15 mouse cellular contexts compared by ENCODE assay signal in the genomic region with DNA sequence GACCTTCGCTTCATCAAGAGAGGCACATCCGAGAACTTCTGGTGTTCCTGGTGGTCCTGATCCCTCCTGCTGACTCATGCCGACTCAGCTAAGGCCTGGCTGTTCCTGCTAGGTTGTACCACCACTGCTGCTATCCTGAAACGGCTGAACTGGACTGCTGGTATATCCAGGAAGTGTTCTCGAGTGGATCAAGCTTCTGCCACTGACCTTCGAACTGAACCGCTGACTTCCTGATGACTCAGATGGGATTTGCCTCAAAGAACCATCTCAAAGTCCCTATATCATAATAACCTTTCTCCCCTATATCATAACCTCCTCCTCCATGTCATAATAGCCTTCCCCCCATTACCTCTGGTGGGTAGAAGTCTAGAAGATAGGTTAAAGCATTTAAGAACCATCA.
"Had no signal": no experiment of that assay in that cellular context is flagged by ENCODE, and none has a peak within 500 bp of the region (broad histone marks: within the 10 kb centered on the region; RNA-seq: fewer than 3 reads in every experiment).

No protein-coding gene starts in this region.

- H3K9me3 ChIP-seq: midbrain, embryonic 10.5 days; midbrain, embryonic 12.5 days; neural tube, embryonic 12.5 days; stomach, embryonic 15.5 days had no signal

- H3K36me3 ChIP-seq: midbrain, embryonic 10.5 days; midbrain, embryonic 12.5 days; neural tube, embryonic 12.5 days; stomach, embryonic 15.5 days had no signal

- H3K27ac ChIP-seq: midbrain, embryonic 10.5 days; midbrain, embryonic 12.5 days; neural tube, embryonic 12.5 days; stomach, embryonic 15.5 days; stomach, postnatal 0 days had no signal

- H3K9ac ChIP-seq: lung, embryonic 14.5 days; midbrain, embryonic 12.5 days; neural tube, embryonic 12.5 days; stomach, embryonic 15.5 days had no signal

- DNase-seq: lung, adult 18-20 months; lung, embryonic 14.5 days; lung, postnatal 10 days; lung, postnatal 4 days; midbrain, embryonic 14.5 days; right cerebral cortex, postnatal 25 days; right cerebral cortex, postnatal 4 days; thymus, adult 2 months; thymus, postnatal 25 days; thymus, postnatal 4 days had no signal

- H3K4me2 ChIP-seq: lung, embryonic 14.5 days; midbrain, embryonic 12.5 days; neural tube, embryonic 12.5 days; stomach, embryonic 15.5 days had no signal

- H3K4me1 ChIP-seq: midbrain, embryonic 10.5 days; midbrain, embryonic 12.5 days; neural tube, embryonic 12.5 days; stomach, embryonic 15.5 days had no signal

- H3K4me3 ChIP-seq: midbrain, embryonic 10.5 days; midbrain, embryonic 12.5 days; neural tube, embryonic 12.5 days; stomach, embryonic 15.5 days had no signal

- H3K27me3 ChIP-seq: midbrain, embryonic 12.5 days; neural tube, embryonic 12.5 days; stomach, embryonic 15.5 days had no signal
